Mouse (Mus musculus): ENCODE measurements around the gene Ogfrl1. TPM values are rescaled to one million over a fixed set of nuclear protein-coding genes. Genes with fewer than 3 reads are reported as not detected.

Ogfrl1 gene
- polyA plus RNA-seq, 1 experiment from 2014 or later: 20.3 TPM

- no peak; the same call in 1 of the 2 replicates for ATAC-seq (ENCODE audit: low FRiP score)
- Histone ChIP-seq H3K36me3 (no peaks in the 10 kb centered on the region), H3K4me2 (peak overlapping the region; percentile 37), H3K9ac (replicated peaks) (no peak overlapping the region), H3K27me3 (replicated peaks) (no peaks in the 10 kb centered on the region), H3K27ac (replicated peaks) (no peak overlapping the region), H3K4me3 (replicated peaks) (no peak overlapping the region), H3K4me1 (0 out of 2 replicates have a peak, but pooled peaks cover 4% of the 10 kb centered on the region), H3K9me3 (replicated peaks) (no peaks in the 10 kb centered on the region)
- 91% methylated on average over 7 of the region's 7 CpGs for WGBS
These were observed 76.9 kb downstream of the Ogfrl1 start for GRCm38 (mm10) chr1:23320591-23321195.
